Mouse (Mus musculus) bone marrow macrophage, adult 2 months (primary cell): ENCODE results near the gene Slc35f6.

ENCODE experiments used
- CTCF ChIP-seq: IDR thresholded peaks from 2 replicates; pipeline ENCODE4 v1.5.1; 2012; ENCODE audit warnings: low read depth, mild to moderate bottlenecking, low read length, moderate library complexity
- POLR2A ChIP-seq: IDR thresholded peaks from 2 replicates; pipeline ENCODE4 v1.6.1; 2012; ENCODE audit warnings: mild to moderate bottlenecking, low read depth, low read length, borderline replicate concordance

DNA sequence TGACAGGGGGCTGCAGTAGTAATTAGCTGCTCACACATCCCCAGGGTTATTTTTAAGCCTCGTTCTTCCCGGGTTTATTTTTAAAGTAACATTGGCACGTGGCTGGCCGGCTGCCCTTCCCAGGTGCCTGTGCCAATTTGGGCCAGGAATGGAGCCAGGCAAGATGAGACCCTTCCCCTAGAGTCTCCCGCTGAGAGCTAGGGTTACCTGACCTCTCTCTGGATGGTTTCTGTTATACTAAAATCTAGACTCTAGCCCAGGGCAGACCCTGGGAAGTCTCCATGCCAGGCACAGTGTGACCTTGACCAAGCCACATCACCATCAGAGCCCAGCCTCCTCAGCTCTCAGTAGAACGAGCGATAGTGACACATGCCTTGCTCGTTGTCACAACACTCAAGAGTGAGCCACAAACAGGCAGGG is 43.0 kb upstream of the Slc35f6 start:
- TF ChIP-seq CTCF (no peak), POLR2A (no peak)
